Mouse (Mus musculus) myocyte (in vitro differentiated cells): ENCODE results near the gene Ulk3.

ENCODE experiments used
- CEBPB ChIP-seq: IDR thresholded peaks from 2 replicates; pipeline ENCODE4 v1.6.1; 2011; ENCODE audit warnings: mild to moderate bottlenecking, moderate library complexity; ENCODE audit not compliant: poor library complexity, insufficient read depth, severe bottlenecking
- E2F4 ChIP-seq: IDR thresholded peaks from one replicate; pipeline ENCODE4 v1.6.1; 2011; ENCODE audit warnings: mild to moderate bottlenecking, control low read depth, moderate library complexity; ENCODE audit not compliant: insufficient read depth
- MAX ChIP-seq: IDR thresholded peaks from one replicate; pipeline ENCODE4 v1.6.1; 2011; ENCODE audit warnings: low read depth, mild to moderate bottlenecking, control low read depth
- MYOD1 ChIP-seq, 3 experiments: IDR thresholded peaks; one replicate each; pipeline ENCODE4 v1.6.1; 2011; ENCODE audit warnings: control low read depth in 2 of 3, low read depth in 2 of 3, mild to moderate bottlenecking in 2 of 3, moderate library complexity in 1 of 3; ENCODE audit not compliant: insufficient read length in 2 of 3, control insufficient read depth in 1 of 3
- MYOG ChIP-seq, 3 experiments: IDR thresholded peaks; one replicate each; pipeline ENCODE4 v1.6.1; 2011; ENCODE audit warnings: control low read depth in 2 of 3, low read depth in 2 of 3, mild to moderate bottlenecking in 2 of 3; ENCODE audit not compliant: insufficient read length in 2 of 3, control insufficient read depth in 1 of 3, insufficient read depth in 1 of 3
- POLR2A ChIP-seq: IDR thresholded peaks from one replicate; pipeline ENCODE4 v1.6.1; 2011; ENCODE audit warnings: low read depth, mild to moderate bottlenecking, control low read depth, moderate library complexity; ENCODE audit not compliant: insufficient read length
- POLR2AphosphoS2 ChIP-seq: IDR thresholded peaks from one replicate; pipeline ENCODE4 v1.6.1; 2011; ENCODE audit warnings: low read depth, control low read depth; ENCODE audit not compliant: insufficient read length
- REST ChIP-seq: IDR thresholded peaks from one replicate; pipeline ENCODE4 v1.6.1; 2011; ENCODE audit warnings: mild to moderate bottlenecking, control low read depth, moderate library complexity; ENCODE audit not compliant: insufficient read depth, insufficient read length
- SRF ChIP-seq: IDR thresholded peaks from one replicate; pipeline ENCODE4 v1.6.1; 2011; ENCODE audit warnings: low read depth; ENCODE audit not compliant: control insufficient read depth, insufficient read length
- TCF12 ChIP-seq: IDR thresholded peaks from one replicate; pipeline ENCODE4 v1.6.1; 2011; ENCODE audit warnings: mild to moderate bottlenecking, control low read depth; ENCODE audit not compliant: poor library complexity, insufficient read depth, severe bottlenecking
- TCF3 ChIP-seq: IDR thresholded peaks from one replicate; pipeline ENCODE4 v1.6.1; 2011; ENCODE audit warnings: low read depth, control low read depth; ENCODE audit not compliant: insufficient read length
- USF1 ChIP-seq: IDR thresholded peaks from one replicate; pipeline ENCODE4 v1.6.1; 2011; ENCODE audit warnings: low read depth, mild to moderate bottlenecking, control low read depth, moderate library complexity

DNA sequence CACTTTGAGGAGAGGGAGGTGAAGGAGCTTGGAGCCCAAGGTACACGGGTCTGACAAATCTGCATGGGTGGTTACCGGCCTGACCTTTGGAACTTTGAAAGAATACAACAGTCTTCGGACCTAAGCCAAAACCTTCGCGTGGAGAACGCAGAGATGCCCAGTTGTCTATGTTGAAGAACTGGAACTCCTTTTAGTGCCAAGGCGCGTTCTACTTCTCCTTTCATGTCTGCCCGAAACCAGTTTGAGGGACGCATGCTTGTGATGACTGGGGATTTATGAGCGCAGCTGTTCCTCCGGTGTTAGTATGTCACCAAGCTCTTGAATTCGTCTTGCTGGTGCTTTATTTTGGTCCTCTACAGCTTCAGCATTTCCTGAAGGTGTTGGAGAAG, 27.5 kb upstream of the Ulk3 start:
- TF ChIP-seq POLR2A (no peak), E2F4 (no peak), MAX (no peak), MYOG (IDR thresholded peaks at IDR 0.05; ENCODE audit: control insufficient read depth in 1 of 3, insufficient read depth in 1 of 3, insufficient read length in 2 of 3, low read depth in 2 of 3) (peak in 2 of 3 experiments; percentile 65 to 70), CEBPB (no peak), TCF12 (peak; percentile 70), USF1 (no peak), POLR2AphosphoS2 (no peak), MYOD1 (IDR thresholded peaks at IDR 0.05; ENCODE audit: control insufficient read depth in 1 of 3, insufficient read length in 2 of 3, low read depth in 2 of 3) (peak; percentile 87 to 92 (median 90)), SRF (no peak), TCF3 (no peak), REST (no peak)
